Comparison of ENCODE assay signal across 8 mouse cellular contexts in genomic region chr4:53217608-53218290, GRCm38 (mm10). TPM values are rescaled to one million over a fixed set of nuclear protein-coding genes. Genes with fewer than 3 reads are reported as not detected.
A peak's percentile ranks its signal among the peaks of the same experiment; 100 is the strongest.
DNase-seq lines count a peak whose midpoint lies in the region; ATAC-seq and TF ChIP-seq lines count a peak whose summit lies in the region.

No protein-coding gene starts in this region.

- no peaks in the 10 kb centered on the region for H3K9me3 ChIP-seq in ES-Bruce4 (replicated peaks; ENCODE audit: control insufficient read depth, insufficient read depth, low read length, poor library complexity, severe bottlenecking)
- H3K9me3 ChIP-seq in hindbrain, embryonic 13.5 days, result no peaks in the 10 kb centered on the region

- no peaks in the 10 kb centered on the region for H3K27me3 ChIP-seq in ES-Bruce4 (ENCODE audit: control insufficient read depth, insufficient read depth, low read length, poor library complexity, severe bottlenecking)
- no peaks in the 10 kb centered on the region for H3K27me3 ChIP-seq in hindbrain, embryonic 13.5 days

- no peak for TF ChIP-seq EP300 in ES-Bruce4 (IDR thresholded peaks at IDR 0.05; ENCODE audit: insufficient read depth, low read depth, low read length)

- no peaks in the 10 kb centered on the region for H3K36me3 ChIP-seq in ES-Bruce4 (ENCODE audit: control insufficient read depth, insufficient read depth, low read length, poor library complexity, severe bottlenecking)
- no peaks in the 10 kb centered on the region for H3K36me3 ChIP-seq in hindbrain, embryonic 13.5 days

- H3K4me3 ChIP-seq in ES-Bruce4 (ENCODE audit: low read depth, low read length), result peak overlapping the region; percentile 59
- H3K4me3 ChIP-seq in hindbrain, embryonic 13.5 days, result peak overlapping the region; percentile 53

- no peak overlapping the region for H3K27ac ChIP-seq in ES-Bruce4 (ENCODE audit: insufficient read depth, low read length)
- H3K27ac ChIP-seq in hindbrain, embryonic 13.5 days, result peak overlapping the region; percentile 88

- no peaks in the 10 kb centered on the region for H3K4me1 ChIP-seq in ES-Bruce4 (ENCODE audit: control insufficient read depth, insufficient read depth, low read length)
- H3K4me1 ChIP-seq in hindbrain, embryonic 13.5 days (replicated peaks), result peaks cover 21% of the 10 kb centered on the region

- WGBS in hindbrain, embryonic 13.5 days, result under 1% methylated on average over 38 of the region's 38 CpGs

- TF ChIP-seq POLR2A in ES-Bruce4 (IDR thresholded peaks at IDR 0.05; ENCODE audit: insufficient read depth, low read length), result no peak

- peak; percentile 92 for ATAC-seq in hindbrain, embryonic 13.5 days (ENCODE audit: low FRiP score)

- peak overlapping the region; percentile 36 for H3K9ac ChIP-seq in ES-Bruce4 (ENCODE audit: low read depth, poor library complexity, severe bottlenecking)
- H3K9ac ChIP-seq in hindbrain, embryonic 13.5 days, result peak overlapping the region; percentile 74

- H3K4me2 ChIP-seq in hindbrain, embryonic 13.5 days, result peak overlapping the region; percentile 87

- no peak for TF ChIP-seq CTCF in ES-Bruce4 (IDR thresholded peaks at IDR 0.05; ENCODE audit: low read depth, low read length)

- DNase-seq in cerebellum, adult 9-10 months, result peak; percentile 75
- peak; percentile 54 to 55 for DNase-seq in frontal cortex, postnatal 25 days (ENCODE audit: low spot score in 2 of 2)
- peak; percentile 53 for DNase-seq in layer of hippocampus, postnatal 25 days (ENCODE audit: extremely low spot score in 1 of 2, low spot score in 1 of 2)
- peak; percentile 76 for DNase-seq in lung, postnatal 14 days
- DNase-seq in ovary, postnatal 36 days (ENCODE audit: low spot score), result peak; percentile 73
- DNase-seq in thymus, postnatal 10 days (ENCODE audit: low spot score in 2 of 2), result peak; percentile 67 to 68

RNA-seq across cellular contexts. Expression of gene Abca1, which starts 58.1 kb away (rescaled TPM):
- 2.4 and 2.6 TPM in 2 replicates for polyA plus RNA-seq in ES-Bruce4 (2011; ENCODE audit: insufficient read depth, insufficient read length, low read depth, missing spikeins)
- polyA plus RNA-seq in hindbrain, embryonic 13.5 days (2015; fragmentation: Nextera tagmentation; extraction: Ambion mirVana), result 10.0 and 10.3 TPM in 2 replicates
- total RNA-seq in layer of hippocampus, postnatal 25 days (2021), result 10 to 100 TPM; 20.3 to 25.1 TPM
